Mouse (Mus musculus): ENCODE results near the gene Akap6. TPM values are rescaled to one million over a fixed set of nuclear protein-coding genes. Genes with fewer than 3 reads are reported as not detected.

The Akap6 gene
- polyA plus RNA-seq, 1 experiment = 6.6 TPM

GRCm38 (mm10) chr12:52741801-52742200, 42.6 kb downstream of the Akap6 start:
- Histone ChIP-seq H3ac (ENCODE audit: control insufficient read depth, insufficient read length) (no peak overlapping the region), H3K27me3 (ENCODE audit: control insufficient read depth, insufficient read depth, insufficient read length) (no peaks in the 10 kb centered on the region), H3K36me3 (ENCODE audit: control insufficient read depth, insufficient read depth) (no peaks in the 10 kb centered on the region), H3K4me3 (no peak overlapping the region), H3K4me2 (ENCODE audit: low read depth) (no peak overlapping the region), H3K79me2 (ENCODE audit: control insufficient read depth, insufficient read depth) (no peaks in the 10 kb centered on the region)
- TF ChIP-seq USF1 (IDR thresholded peaks at IDR 0.05; ENCODE audit: low read depth) = no peak
- no peak for TF ChIP-seq TCF3 (IDR thresholded peaks at IDR 0.05; ENCODE audit: insufficient read length, low read depth)
- TF ChIP-seq REST (IDR thresholded peaks at IDR 0.05; ENCODE audit: insufficient read depth, insufficient read length) = no peak
- TF ChIP-seq MAX (IDR thresholded peaks at IDR 0.05; ENCODE audit: low read depth) = no peak
- no peak for TF ChIP-seq E2F4 (IDR thresholded peaks at IDR 0.05; ENCODE audit: insufficient read depth)
- no peak for TF ChIP-seq MYOG (IDR thresholded peaks at IDR 0.05; ENCODE audit: control insufficient read depth in 1 of 3, insufficient read depth in 1 of 3, insufficient read length in 2 of 3, low read depth in 2 of 3)

- Histone ChIP-seq H3K79me2 (ENCODE audit: control insufficient read depth, insufficient read depth) (no peaks in the 10 kb centered on the region), H3K4me2 (ENCODE audit: low read depth) (no peak overlapping the region), H3K4me3 (no peak overlapping the region), H3K36me3 (ENCODE audit: control insufficient read depth, insufficient read depth) (no peaks in the 10 kb centered on the region), H3ac (ENCODE audit: control insufficient read depth, insufficient read length) (no peak overlapping the region), H3K27me3 (ENCODE audit: control insufficient read depth, insufficient read depth, insufficient read length) (no peaks in the 10 kb centered on the region)
- TF ChIP-seq SRF (IDR thresholded peaks at IDR 0.05; ENCODE audit: control insufficient read depth, insufficient read length, low read depth) (no peak), REST (IDR thresholded peaks at IDR 0.05; ENCODE audit: insufficient read depth, insufficient read length) (no peak), POLR2AphosphoS2 (IDR thresholded peaks at IDR 0.05; ENCODE audit: insufficient read length, low read depth) (no peak), USF1 (IDR thresholded peaks at IDR 0.05; ENCODE audit: low read depth) (no peak), POLR2A (IDR thresholded peaks at IDR 0.05; ENCODE audit: insufficient read length, low read depth) (no peak), MAX (IDR thresholded peaks at IDR 0.05; ENCODE audit: low read depth) (no peak), CEBPB (IDR thresholded peaks at IDR 0.05; ENCODE audit: insufficient read depth, poor library complexity, severe bottlenecking) (no peak), TCF3 (IDR thresholded peaks at IDR 0.05; ENCODE audit: insufficient read length, low read depth) (no peak), TCF12 (IDR thresholded peaks at IDR 0.05; ENCODE audit: insufficient read depth, poor library complexity, severe bottlenecking) (no peak), E2F4 (IDR thresholded peaks at IDR 0.05; ENCODE audit: insufficient read depth) (no peak), MYOG (IDR thresholded peaks at IDR 0.05; ENCODE audit: control insufficient read depth in 1 of 3, insufficient read depth in 1 of 3, insufficient read length in 2 of 3, low read depth in 2 of 3) (no peak), MYOD1 (IDR thresholded peaks at IDR 0.05; ENCODE audit: control insufficient read depth in 1 of 3, insufficient read length in 2 of 3, low read depth in 2 of 3) (no peak)
Measured at GRCm38 (mm10) chr12:52750006-52750405, 50.8 kb downstream of the Akap6 start.

GRCm38 (mm10) chr12:52755649-52756048, 56.5 kb downstream of the Akap6 start:
- Histone ChIP-seq H3ac (ENCODE audit: control insufficient read depth, insufficient read length) (no peak overlapping the region), H3K27me3 (ENCODE audit: control insufficient read depth, insufficient read depth, insufficient read length) (no peaks in the 10 kb centered on the region), H3K4me2 (ENCODE audit: low read depth) (no peak overlapping the region), H3K79me2 (ENCODE audit: control insufficient read depth, insufficient read depth) (no peaks in the 10 kb centered on the region), H3K4me3 (no peak overlapping the region), H3K36me3 (ENCODE audit: control insufficient read depth, insufficient read depth) (no peaks in the 10 kb centered on the region)
- no peak for TF ChIP-seq MAX (IDR thresholded peaks at IDR 0.05; ENCODE audit: low read depth)
- no peak for TF ChIP-seq CEBPB (IDR thresholded peaks at IDR 0.05; ENCODE audit: insufficient read depth, poor library complexity, severe bottlenecking)
- TF ChIP-seq USF1 (IDR thresholded peaks at IDR 0.05; ENCODE audit: low read depth) = no peak
- no peak for TF ChIP-seq REST (IDR thresholded peaks at IDR 0.05; ENCODE audit: insufficient read depth, insufficient read length)
- TF ChIP-seq MYOD1 (IDR thresholded peaks at IDR 0.05; ENCODE audit: control insufficient read depth in 1 of 3, insufficient read length in 2 of 3, low read depth in 2 of 3) = no peak
- no peak for TF ChIP-seq SRF (IDR thresholded peaks at IDR 0.05; ENCODE audit: control insufficient read depth, insufficient read length, low read depth)
- TF ChIP-seq TCF12 (IDR thresholded peaks at IDR 0.05; ENCODE audit: insufficient read depth, poor library complexity, severe bottlenecking) = no peak
- TF ChIP-seq POLR2A (IDR thresholded peaks at IDR 0.05; ENCODE audit: insufficient read length, low read depth) = no peak
- TF ChIP-seq E2F4 (IDR thresholded peaks at IDR 0.05; ENCODE audit: insufficient read depth) = no peak
- no peak for TF ChIP-seq MYOG (IDR thresholded peaks at IDR 0.05; ENCODE audit: control insufficient read depth in 1 of 3, insufficient read depth in 1 of 3, insufficient read length in 2 of 3, low read depth in 2 of 3)
- no peak for TF ChIP-seq POLR2AphosphoS2 (IDR thresholded peaks at IDR 0.05; ENCODE audit: insufficient read length, low read depth)
- no peak for TF ChIP-seq TCF3 (IDR thresholded peaks at IDR 0.05; ENCODE audit: insufficient read length, low read depth)

GRCm38 (mm10) chr12:52757881-52758280, 58.7 kb downstream of the Akap6 start:
- Histone ChIP-seq H3ac (ENCODE audit: control insufficient read depth, insufficient read length) (no peak overlapping the region), H3K4me2 (ENCODE audit: low read depth) (no peak overlapping the region), H3K27me3 (ENCODE audit: control insufficient read depth, insufficient read depth, insufficient read length) (no peaks in the 10 kb centered on the region), H3K4me3 (no peak overlapping the region), H3K79me2 (ENCODE audit: control insufficient read depth, insufficient read depth) (no peaks in the 10 kb centered on the region), H3K36me3 (ENCODE audit: control insufficient read depth, insufficient read depth) (no peaks in the 10 kb centered on the region)
- TF ChIP-seq SRF (IDR thresholded peaks at IDR 0.05; ENCODE audit: control insufficient read depth, insufficient read length, low read depth) (no peak), CEBPB (IDR thresholded peaks at IDR 0.05; ENCODE audit: insufficient read depth, poor library complexity, severe bottlenecking) (no peak)

GRCm38 (mm10) chr12:52764046-52764445, 64.9 kb downstream of the Akap6 start:
- Histone ChIP-seq H3K79me2 (ENCODE audit: control insufficient read depth, insufficient read depth) (no peaks in the 10 kb centered on the region), H3K36me3 (ENCODE audit: control insufficient read depth, insufficient read depth) (no peaks in the 10 kb centered on the region), H3K4me3 (no peak overlapping the region), H3K4me2 (ENCODE audit: low read depth) (no peak overlapping the region), H3ac (ENCODE audit: control insufficient read depth, insufficient read length) (no peak overlapping the region), H3K27me3 (ENCODE audit: control insufficient read depth, insufficient read depth, insufficient read length) (no peaks in the 10 kb centered on the region)
- TF ChIP-seq MYOD1 (IDR thresholded peaks at IDR 0.05; ENCODE audit: control insufficient read depth in 1 of 3, insufficient read length in 2 of 3, low read depth in 2 of 3) (no peak), MYOG (IDR thresholded peaks at IDR 0.05; ENCODE audit: control insufficient read depth in 1 of 3, insufficient read depth in 1 of 3, insufficient read length in 2 of 3, low read depth in 2 of 3) (no peak), REST (IDR thresholded peaks at IDR 0.05; ENCODE audit: insufficient read depth, insufficient read length) (no peak), TCF3 (IDR thresholded peaks at IDR 0.05; ENCODE audit: insufficient read length, low read depth) (no peak), CEBPB (IDR thresholded peaks at IDR 0.05; ENCODE audit: insufficient read depth, poor library complexity, severe bottlenecking) (no peak), SRF (IDR thresholded peaks at IDR 0.05; ENCODE audit: control insufficient read depth, insufficient read length, low read depth) (no peak), USF1 (IDR thresholded peaks at IDR 0.05; ENCODE audit: low read depth) (no peak), MAX (IDR thresholded peaks at IDR 0.05; ENCODE audit: low read depth) (no peak)

All from myocyte (in vitro differentiated cells).